Mouse (Mus musculus) monocyte, adult 5-6 weeks (primary cell): ENCODE results near the gene Mybphl. TPM values are rescaled to one million over a fixed set of nuclear protein-coding genes. Genes with fewer than 3 reads are reported as not detected.

Experiments used
- ATAC-seq: fragments of 153-309, 156-312 bp; replicated peaks from 2 replicates; pipeline ENCODE4 v1.8.0; 2017; ENCODE audit warnings: mild to moderate bottlenecking; ENCODE audit not compliant: low TSS enrichment, insufficient number of reproducible peaks, severe bottlenecking, poor library complexity, low FRiP score
- total RNA-seq: library from RNA; stranded (forward); fragments of 200-1000, 200-491, 200-594 nt; gene quantifications from 3 replicates; pipeline ENCODE4 v1.2.3, GENCODE M21; 2017

Mybphl gene
- not detected in 3 replicates for total RNA-seq

- ATAC-seq = no peak
Measured at GRCm38 (mm10) chr3:108364270-108364995, at the start of gene Mybphl. Gene Mybphl, plus strand, starts transcription at chr3:108364911.

GRCm38 (mm10) chr3:108318517-108318916 is 46.2 kb upstream of the Mybphl start:
- no peak for ATAC-seq

GRCm38 (mm10) chr3:108321671-108322070 is 43.0 kb upstream of the Mybphl start:
- ATAC-seq = no peak

DNA sequence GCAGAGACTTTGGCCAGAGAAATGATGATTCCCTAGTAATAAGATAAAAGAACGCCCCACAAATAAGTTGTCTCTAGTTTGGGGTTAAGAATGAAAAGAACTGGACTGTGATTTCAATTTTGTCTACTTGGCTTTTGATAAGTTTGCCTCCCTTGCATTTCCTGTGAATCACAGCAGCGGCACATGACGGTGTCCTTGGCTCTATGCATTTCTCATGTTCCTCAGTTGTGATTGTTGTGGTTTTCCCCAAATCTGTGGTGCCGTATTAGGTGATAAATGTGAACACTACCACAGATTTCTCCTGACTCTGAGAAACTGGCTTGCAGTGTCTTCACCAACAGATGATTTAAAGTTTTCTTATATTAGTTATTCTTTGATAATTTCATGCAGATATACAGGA is 42.6 kb upstream of the Mybphl start:
- no peak for ATAC-seq

GRCm38 (mm10) chr3:108322962-108323361 is 41.7 kb upstream of the Mybphl start:
- peak; percentile 64; the same call in 1 of the 2 replicates for ATAC-seq

GRCm38 (mm10) chr3:108324837-108325236 is 39.9 kb upstream of the Mybphl start:
- ATAC-seq = no peak

DNA sequence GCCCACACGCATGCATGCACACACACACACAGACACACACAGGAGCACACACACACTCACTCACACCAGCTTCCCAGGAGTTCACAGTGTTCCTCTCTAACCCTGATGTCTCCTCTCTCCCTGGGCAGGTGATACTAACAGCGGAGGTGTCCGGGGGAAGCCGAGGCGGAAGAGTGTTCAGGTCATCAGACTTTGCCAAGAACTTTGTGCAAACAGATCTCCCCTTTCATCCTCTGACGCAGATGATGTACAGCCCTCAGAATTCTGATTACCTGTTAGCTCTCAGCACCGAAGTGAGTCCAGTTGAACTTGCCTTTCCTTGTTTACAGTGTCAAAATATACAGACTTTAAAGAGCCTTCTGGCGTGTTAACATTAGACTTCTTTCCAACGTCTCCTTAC is 39.2 kb upstream of the Mybphl start:
- no peak for ATAC-seq

GRCm38 (mm10) chr3:108327275-108327674 is 37.4 kb upstream of the Mybphl start:
- ATAC-seq = no peak

DNA sequence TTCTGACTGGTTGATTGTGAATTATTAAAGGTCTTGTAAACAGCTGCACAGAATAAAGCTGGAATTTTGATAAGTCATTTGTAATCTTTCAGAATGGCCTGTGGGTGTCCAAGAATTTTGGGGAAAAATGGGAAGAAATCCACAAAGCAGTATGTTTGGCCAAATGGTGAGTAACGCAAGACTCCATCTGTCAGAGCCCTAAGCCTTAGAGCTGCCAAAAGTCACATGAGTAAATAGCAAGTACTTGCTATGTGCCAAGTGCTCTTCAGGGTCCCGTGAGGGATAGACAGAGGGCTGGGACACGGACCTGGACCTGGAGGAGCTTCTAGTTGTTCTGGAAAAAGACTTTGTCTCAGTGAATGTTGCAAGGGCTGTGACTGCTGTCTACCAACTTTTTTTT is 36.8 kb upstream of the Mybphl start:
- no peak for ATAC-seq

- ATAC-seq = no peak
Measured at GRCm38 (mm10) chr3:108328441-108328841, 36.3 kb upstream of the Mybphl start.

DNA sequence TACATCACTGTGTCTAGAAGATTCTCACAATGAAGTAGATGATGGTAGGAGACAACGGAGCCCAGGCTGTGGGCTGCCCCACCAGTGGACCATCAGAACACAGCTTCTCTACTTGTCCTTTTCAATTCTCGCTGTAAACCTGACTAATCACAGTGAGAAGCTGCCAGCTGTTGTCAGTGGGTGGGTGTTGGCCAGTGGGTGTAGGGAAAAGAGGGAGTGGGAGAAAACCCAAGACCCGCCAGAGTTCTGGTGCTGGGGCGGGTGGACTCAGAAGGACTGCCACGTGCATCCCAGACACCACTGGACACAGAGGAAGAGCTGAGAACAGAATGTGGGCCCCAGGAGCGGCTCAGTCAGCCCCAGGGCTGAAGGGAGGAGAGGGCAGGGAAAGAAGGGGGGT is 33.9 kb upstream of the Mybphl start:
- ATAC-seq = no peak

GRCm38 (mm10) chr3:108336878-108337277 is 27.8 kb upstream of the Mybphl start:
- ATAC-seq = no peak

DNA sequence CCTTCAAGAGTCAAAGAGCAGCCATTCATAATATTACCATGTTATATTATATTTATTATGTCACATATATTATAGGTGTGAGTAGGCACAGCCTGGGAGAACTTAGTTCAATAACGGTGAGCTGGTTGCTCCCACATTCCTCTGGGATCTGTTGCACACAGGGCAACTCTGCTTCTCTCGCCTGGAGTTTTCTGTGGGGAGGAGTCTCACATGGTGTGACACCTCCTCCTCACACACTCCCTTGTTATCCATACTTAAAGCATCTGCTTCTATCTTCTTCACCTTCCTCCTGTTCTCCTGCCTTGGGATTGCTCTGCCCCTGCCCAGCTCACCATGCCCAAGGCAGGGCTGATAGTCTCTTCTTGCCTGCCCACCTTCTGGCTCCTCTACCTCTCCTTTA is 23.7 kb upstream of the Mybphl start:
- no peak for ATAC-seq

GRCm38 (mm10) chr3:108342185-108342584 is 22.5 kb upstream of the Mybphl start:
- ATAC-seq = no peak

DNA sequence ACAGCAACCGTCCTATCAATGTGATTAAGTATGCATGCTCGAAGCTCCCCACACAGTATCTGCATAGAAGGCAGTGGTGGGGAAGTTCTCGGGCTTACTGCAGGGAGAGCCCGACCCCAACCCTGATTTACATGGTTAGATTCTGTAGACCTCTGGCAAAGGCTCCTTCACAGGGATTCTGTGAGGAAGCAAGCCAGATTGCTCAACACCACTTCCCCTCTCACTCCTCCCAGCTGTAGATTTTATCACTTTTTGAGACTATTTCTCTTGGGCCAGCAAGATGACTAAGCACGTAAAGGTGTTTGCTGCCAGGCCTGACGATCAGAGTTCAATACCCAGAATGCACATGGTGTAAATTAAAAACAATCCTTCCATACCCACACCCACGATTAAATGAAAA is 18.9 kb upstream of the Mybphl start:
- ATAC-seq = 0 out of 2 replicates have a peak, but pooled peaks have one; percentile 27

DNA sequence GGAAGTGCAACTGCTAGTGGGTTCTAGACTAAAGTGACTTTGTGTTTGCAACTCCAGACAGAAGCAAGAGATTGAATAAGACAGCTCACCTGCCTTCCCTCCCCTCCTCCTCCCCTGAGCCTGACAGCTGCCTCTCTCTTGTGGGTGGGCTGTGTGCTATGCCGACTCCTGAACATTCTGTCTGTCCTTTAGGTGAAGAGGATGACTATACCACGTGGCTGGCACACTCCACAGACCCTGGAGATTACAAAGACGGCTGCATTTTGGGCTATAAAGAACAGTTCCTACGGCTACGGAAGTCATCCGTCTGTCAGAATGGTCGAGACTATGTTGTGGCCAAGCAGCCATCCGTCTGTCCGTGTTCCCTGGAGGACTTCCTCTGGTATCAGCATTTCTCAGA is 16.3 kb upstream of the Mybphl start:
- ATAC-seq = no peak

GRCm38 (mm10) chr3:108355245-108355644 is 9.5 kb upstream of the Mybphl start:
- ATAC-seq = no peak

DNA sequence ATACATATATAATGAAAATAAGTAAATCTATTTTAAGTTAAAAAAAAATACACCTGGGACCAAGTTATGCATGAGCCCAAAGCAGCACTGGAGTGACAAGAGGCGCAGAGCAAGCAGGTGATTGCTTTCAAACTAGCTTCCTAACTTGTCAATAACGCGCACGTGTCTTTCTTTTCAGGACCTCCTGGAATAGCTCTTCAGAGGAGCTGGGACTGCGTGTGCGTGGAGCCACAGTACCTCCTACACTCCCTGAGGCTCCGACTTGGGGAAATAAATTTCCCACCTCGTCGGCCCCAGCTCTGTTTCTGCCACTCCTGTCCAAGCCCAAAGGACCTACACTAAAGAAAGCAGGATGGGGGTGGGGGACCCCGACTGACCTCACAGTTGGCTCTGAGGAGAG is 7.7 kb upstream of the Mybphl start:
- ATAC-seq = no peak

DNA sequence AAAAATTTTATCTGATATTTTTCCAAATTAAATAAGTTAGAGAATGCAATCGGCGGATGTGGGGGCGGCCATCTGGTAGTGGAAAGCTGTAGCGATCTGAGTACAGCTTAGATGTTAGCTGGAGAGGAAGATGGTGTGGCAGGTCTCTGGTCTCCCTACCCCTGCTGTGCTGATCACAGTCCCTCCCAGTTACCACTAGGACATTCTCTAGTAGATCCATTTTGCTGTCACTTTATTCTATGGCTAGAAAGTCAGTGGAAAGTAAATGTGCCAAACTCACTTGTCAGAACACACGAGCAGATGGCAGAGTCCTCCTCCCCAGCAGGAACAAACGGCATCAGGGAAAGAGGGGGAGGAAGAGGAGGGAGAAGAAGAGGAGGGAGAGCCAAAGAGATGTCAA is 6.3 kb upstream of the Mybphl start:
- ATAC-seq = no peak

GRCm38 (mm10) chr3:108360894-108361293 is 3.8 kb upstream of the Mybphl start:
- ATAC-seq = no peak

GRCm38 (mm10) chr3:108363626-108364025 is 1.1 kb upstream of the Mybphl start:
- no peak for ATAC-seq
